In the genomic region with DNA sequence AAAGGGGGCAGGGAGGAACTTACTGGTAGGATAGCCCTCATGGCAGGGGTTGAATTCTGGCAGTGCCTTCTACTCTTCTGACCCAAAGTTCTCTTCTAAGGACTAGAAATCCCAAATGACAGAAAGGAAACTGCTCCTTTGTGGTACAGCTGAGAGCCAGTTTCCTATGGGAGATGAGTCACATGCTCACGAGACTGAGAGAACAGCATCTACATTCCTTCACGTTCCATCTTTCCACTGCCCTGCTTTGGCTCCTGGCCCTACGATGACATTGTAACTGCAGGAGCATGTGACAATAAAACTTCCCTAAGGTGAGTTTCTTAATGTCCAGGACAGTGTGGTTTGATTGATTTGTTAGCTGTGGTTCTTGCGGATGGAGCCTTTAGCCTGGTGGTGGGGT, we compare ENCODE assay signal across 16 mouse cellular contexts. TPM values are rescaled to one million over a fixed set of nuclear protein-coding genes. Genes with fewer than 3 reads are reported as not detected.
"Had no signal": no experiment of that assay in that cellular context is flagged by ENCODE, and none has a peak within 500 bp of the region (broad histone marks: within the 10 kb centered on the region; RNA-seq: fewer than 3 reads in every experiment).

No protein-coding gene starts in this region.

- H3K36me3 ChIP-seq: midbrain, embryonic 13.5 days; midbrain, embryonic 15.5 days; neural tube, embryonic 12.5 days had no signal

- H3K27ac ChIP-seq: macrophage; midbrain, embryonic 13.5 days; midbrain, embryonic 15.5 days; neural tube, embryonic 12.5 days had no signal

- H3K27me3 ChIP-seq: midbrain, embryonic 13.5 days; midbrain, embryonic 15.5 days had no signal

- DNase-seq: lung, adult 18-20 months; lung, embryonic 14.5 days; lung, postnatal 10 days; lung, postnatal 36 days; right cerebral cortex, postnatal 14 days; thymus, adult 18-20 months; thymus, postnatal 14 days; thymus, postnatal 36 days had no signal

- H3K4me3 ChIP-seq: megakaryocyte, embryonic 14.5 days; midbrain, embryonic 13.5 days; midbrain, embryonic 15.5 days; neural tube, embryonic 12.5 days had no signal

RNA-seq across cellular contexts. Expression of gene Pacsin3, which starts 7.4 kb away (rescaled TPM):
- total RNA-seq: megakaryocyte progenitor cell, adult 5-6 weeks; monocyte, adult 5-6 weeks; neutrophil, adult 5-6 weeks had no signal
